Mouse (Mus musculus): ENCODE measurements at regions not wholly inside any gene's neighbourhood (a gene's known extent, or its start where the extent isn't known, plus 50 kb on each side); places are given as distances from the start of the nearest gene placed in this dataset.

DNA sequence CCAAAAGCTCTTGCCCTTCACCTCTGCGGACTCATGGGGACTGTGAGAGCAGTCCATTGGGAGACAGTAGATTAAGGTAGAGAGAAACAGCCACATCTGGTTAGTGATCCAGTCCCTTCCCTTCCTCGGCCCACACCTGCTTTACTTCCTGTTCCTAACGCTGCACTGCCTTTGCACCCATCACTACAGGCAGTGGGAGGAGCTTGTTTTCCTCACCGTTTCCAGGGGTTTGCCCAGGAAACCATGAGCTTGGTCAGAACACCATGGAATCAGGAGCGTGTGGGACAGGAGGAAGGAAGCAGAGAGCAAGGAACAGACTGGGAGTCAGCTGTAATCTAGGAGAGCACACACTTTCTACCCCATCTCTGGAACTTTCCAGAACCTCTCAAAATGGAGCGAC, 176.2 kb upstream of the Dapk1 start:
- DNase-seq (ENCODE audit: low spot score in 2 of 2), result no peak

DNA sequence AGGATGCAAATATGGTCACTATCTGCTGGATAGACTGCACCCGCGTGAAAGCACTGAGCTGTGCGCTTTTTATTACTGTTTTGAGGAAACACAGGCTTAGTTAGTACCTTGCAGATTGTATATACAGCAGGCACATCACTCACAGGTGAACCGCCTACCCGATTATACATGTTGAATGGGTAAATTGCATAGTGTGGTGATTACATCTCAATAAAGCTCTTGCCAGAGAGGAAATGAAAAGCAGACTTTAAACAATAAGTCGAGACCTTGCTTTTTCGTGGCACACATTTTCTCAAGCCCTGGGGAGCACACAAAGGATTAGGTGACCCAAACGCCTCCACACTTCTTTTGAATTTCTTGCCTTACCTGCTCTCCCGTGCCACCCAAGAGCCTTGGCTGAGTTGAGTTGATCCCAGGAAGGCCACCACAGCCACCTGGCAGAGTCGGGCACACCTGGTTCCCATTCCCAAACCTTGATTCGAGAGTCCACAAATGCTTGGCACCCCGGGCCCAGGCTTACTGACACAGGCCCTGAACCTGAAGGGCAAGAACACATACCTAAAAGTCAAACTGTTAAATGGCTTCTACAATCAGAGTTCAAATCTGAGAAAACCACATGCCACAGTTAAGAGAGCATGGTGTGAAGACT, 175.4 kb upstream of the Dapk1 start:
- no peak for DNase-seq (ENCODE audit: low spot score in 2 of 2)

DNA sequence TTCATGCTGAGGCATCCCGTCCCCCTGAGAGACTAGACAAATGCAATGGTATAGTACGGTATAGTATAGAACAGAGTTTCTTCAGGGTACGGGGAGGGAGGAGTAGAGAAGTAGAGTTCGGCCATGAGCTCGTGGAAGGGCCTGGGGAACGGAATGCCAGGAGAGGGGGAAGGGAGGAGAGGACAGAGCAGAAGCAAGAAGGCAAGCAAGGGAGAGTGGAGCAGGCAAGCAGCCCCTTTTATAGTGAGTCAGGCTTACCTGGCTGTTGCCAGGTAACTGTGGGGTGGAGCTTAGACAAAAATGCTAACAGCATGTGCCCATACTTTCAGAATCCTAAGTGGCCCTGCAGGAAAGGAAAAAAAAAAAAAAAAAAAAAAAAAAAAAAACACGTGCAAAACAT, 174.7 kb upstream of the Dapk1 start:
- DNase-seq (ENCODE audit: low spot score in 2 of 2), result no peak

DNA sequence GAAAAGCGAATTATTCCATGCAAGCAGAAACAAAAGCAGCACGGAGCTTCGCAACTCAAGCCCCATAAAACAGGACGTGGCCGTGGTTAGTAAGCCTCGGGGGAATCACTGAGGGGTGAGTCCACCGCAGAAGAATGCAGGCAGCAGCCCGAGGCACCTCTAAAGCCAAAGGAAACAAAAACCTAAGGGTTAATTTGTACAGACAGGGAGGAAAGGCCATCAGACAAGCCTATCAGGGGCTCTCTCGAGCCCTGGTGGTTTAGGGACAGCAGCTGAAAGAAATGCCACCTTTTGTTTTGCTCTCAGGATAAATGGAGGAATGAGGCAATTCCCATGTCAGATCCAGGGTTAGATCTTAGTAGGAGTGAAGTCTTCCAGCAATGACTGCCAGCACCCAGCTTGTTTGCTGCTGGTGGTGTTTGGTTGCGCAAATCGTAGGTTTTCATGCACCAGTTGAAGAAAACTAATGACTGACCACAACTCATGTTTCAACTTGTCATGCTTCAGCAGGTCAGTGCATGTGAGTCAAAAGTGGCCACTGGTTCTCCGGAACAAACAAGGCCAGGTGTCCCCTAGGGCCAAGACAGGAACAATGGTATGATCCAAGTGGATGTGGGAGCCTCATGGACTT, 173.9 kb upstream of the Dapk1 start:
- no peak for DNase-seq (ENCODE audit: low spot score in 2 of 2)

DNA sequence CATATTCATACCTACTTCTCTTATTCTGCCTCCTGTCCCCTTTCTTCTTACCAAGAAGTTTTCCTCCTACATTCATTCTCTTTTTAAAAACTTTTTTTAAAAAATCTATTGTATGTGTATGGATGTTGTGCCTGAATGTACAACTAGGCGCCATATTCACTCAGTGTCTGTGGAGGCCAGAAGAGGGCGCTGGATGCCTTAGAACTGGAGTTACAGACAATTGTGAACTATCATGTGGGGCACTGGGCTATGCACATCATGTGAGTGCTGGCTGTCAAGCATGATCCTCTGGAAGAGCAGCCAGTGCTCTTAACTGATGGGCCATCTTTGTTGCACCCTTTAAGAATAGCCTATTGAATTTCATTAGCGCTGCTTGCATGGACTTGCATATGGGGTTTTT, 172.6 kb upstream of the Dapk1 start:
- no peak for DNase-seq (ENCODE audit: low spot score in 2 of 2)

DNA sequence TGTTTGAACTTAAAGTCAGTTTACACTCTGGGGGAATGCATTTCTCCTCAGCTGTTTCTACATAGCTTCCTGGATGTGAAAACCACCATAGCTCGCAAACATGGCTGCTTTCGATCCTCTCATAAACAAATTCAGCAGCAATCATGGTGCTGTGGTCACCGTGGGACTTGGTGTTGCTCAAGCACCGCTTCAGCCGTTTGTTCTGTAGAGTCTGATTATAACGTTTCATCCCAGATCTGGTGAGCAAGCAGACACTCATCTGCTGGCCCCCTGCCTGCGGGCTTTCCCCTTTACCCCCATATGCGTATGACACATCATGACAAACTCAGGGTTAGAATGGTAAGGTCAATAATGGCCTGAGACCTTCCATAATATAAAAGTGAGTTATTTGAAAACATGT, 170.3 kb upstream of the Dapk1 start:
- no peak for DNase-seq (ENCODE audit: low spot score in 2 of 2)

DNA sequence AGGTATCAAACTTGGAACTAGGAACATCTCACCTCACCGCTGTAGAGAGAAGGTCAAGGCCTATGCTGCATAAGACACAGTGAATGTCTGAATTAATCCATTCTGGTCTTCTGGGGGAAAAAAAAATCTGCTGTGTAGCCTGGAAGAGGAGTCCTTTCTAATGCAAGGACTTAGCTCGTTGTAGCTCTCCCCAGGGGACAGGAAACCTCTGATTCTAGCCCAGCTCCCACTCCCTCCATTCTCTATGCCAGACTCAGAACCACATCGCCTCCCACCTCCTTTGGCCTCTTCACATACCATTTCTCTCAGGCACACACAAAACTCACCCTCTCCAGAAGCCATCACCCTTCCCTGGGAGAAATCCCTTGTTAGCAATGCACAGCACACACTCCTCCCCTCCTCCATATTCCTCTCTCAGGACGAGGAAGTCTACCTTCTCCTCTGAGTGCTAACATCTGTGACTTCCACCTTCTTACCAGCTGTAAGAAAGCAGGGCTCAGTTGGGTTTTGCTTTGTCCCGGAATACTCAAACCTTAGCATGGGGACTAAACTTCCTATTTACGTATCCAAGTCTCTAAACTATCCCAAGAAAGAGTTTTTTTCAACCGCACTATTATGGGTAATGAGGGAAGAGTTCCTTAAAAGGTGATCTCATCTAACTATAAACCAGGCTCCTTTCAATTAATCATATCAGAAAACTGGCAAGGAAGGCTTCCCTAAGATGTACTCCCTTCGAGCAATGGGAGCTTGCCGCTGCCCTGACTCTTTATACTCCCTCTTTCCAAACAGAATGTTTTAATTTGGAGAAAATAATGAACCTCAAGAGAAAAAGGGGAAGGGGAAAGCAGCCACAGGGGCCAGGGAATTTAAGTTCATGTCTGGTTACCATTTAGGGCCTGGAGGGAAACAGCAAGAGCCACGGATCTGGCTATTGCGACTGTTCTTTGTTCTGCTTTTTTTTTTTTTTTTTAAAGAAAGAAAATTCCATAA, 167.2 kb upstream of the Dapk1 start:
- DNase-seq (ENCODE audit: low spot score in 2 of 2), result no peak

DNA sequence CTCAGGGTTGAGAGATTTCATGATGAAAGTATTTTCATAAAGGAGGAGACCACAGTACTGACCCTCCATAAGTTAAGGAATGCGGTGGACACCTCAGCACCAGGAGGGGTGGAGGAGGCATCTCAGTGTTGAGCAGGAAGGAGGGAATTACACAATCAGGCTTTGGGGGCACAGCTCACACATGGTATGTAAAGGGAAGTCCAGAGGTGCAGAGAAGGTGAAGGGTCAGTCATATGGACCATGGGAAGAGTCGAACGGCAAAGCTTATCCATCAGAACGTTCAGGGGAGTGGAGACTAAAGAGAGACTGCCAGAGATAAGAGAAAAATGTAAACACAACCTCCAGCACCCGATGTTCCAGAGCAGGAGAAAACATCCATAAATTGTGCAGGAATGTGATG, 166.4 kb upstream of the Dapk1 start:
- no peak for DNase-seq (ENCODE audit: low spot score in 2 of 2)

DNA sequence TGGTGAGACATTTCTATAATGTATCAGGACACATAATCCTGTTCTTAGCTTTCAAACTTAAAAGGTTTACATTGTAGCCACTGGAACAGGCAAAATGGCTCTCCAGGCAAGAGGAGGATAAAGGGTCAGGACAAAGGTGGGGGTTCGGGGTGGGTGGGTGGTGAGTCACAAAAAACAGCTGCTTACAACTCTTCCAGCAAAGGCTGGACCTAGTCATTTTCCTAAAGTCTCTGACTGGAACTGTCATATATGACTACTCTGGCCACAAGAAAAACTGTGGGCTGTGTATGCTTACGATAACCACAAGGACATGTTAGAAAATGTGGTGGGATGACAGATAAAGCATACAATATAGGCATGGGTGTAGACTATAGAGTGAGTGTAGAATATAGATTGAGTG, 163.6 kb upstream of the Dapk1 start:
- DNase-seq (ENCODE audit: low spot score in 2 of 2), result no peak

DNA sequence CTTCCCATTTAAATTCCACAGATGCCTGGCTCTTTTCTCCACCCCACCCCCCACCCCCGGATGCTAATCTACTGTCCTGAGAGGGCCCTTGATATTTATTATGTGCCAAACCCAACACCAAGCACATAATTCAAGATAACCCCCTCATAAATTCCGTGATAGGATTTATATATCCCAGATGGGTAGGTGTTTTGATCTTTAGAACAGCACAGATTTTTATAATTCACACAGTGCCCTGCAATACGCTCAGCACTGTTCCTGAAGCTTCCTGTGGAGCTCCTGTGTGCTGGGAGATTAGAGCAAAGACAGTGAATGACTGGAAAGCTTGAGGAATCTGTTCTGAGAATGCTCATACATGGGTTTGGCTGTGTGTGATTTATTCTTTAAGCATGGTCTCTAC, 161.2 kb upstream of the Dapk1 start:
- DNase-seq (ENCODE audit: low spot score in 2 of 2), result no peak

DNA sequence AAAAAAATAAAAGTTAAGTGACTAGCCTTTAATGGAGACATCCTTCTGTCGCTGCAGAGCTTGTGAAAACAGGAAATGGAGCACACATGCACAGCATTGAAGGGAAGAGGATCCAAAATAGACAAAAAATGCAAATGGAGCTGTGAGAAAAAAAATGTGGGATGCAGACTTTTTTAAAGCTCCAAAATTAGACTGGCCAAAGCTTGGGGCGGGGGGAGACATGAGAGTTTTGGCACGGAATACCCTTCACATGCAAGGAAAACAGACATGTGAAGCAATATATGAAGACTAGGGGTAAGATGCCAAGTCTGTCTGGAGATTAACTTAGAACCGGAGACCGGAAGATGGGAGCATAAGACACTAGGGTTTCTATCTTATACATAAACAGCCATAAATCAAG, 156.6 kb upstream of the Dapk1 start:
- no peak for DNase-seq (ENCODE audit: low spot score in 2 of 2)

DNA sequence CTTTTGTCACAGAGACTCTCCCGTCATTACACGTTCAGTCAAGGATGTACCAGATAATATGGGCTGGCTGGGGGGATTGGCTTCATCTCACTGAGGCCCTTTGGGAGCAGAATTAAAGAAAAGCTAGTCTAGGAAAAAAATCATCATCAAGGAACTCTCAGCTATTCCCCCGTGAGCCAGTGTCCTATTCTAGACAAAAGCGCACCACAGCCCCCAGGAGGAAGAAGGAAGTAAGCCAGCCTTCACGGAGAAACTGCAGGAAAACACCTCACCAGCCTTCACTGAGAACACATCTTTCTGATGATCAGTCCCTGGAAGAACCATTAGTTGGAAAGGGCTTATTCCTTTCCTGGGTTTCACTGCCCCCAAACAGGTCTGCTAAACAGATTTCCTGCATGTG, 154.8 kb upstream of the Dapk1 start:
- no peak for DNase-seq (ENCODE audit: low spot score in 2 of 2)

DNA sequence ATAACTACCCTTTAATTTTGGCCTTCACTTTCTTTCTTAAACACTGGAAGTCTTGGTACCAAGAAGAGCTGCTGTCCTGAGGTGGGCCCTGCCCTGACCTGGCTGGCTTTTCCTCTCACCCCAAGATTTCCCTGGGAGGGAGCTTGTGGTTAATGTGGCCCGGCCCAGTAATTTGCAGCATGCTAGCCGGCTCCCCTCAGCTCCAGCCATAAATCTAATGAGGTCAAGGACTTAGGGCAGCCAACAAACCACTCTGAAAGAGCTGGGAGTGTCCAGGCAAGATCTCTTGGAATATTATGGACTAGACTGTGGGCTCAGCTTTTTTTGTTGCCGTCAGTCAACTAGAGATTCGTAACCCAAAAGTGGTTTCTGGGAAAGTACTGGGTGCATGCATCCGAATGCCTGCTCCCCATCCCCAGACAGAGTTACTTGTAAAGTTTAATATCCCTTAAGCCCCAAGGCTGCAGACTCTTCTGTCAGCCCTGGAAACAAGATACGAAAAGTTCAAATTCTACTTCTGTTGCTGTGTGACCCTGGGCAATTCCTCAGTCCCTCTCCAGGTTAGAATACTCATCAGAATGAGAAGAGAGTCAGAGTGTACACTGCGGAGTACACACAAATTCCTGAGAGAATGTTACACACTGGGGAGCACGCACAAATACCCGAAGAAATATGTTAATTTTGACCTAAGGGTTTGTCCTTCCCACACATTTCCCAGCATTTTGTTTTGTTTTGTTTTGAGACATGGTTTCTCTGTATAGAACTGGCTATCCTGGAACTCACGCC, 150.8 kb upstream of the Dapk1 start:
- no peak for DNase-seq (ENCODE audit: low spot score in 2 of 2)

DNA sequence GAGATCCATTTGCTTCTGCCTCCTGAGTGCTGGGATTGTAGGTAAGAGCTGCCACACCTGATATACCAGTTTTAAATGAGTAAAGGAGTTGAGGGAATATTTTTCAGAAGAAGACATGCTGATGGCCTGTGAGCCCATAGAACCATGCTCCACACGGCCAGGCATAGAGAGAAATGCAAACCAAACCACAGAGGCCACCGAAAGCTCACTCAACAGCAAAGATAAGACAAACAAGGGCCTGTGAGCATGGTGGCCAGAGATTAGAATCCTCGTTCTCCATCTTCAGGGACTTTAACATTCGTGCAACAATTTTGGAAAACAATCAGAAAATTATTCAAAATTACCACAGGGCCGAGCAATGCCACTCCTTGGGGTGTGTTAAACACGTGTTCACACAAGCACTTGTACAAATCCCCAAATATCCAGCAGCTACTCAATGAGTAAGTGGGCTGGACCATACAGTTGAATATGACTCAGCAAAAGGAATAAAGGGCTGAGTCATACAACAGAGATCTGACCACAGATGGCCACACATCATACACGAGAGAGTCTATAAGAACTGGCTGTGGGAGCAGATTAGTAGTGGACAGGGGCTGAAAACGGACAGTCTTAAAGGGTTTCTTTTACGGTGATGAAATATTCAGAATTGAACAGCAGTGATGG, 147.8 kb upstream of the Dapk1 start:
- DNase-seq (ENCODE audit: low spot score in 2 of 2), result no peak

DNA sequence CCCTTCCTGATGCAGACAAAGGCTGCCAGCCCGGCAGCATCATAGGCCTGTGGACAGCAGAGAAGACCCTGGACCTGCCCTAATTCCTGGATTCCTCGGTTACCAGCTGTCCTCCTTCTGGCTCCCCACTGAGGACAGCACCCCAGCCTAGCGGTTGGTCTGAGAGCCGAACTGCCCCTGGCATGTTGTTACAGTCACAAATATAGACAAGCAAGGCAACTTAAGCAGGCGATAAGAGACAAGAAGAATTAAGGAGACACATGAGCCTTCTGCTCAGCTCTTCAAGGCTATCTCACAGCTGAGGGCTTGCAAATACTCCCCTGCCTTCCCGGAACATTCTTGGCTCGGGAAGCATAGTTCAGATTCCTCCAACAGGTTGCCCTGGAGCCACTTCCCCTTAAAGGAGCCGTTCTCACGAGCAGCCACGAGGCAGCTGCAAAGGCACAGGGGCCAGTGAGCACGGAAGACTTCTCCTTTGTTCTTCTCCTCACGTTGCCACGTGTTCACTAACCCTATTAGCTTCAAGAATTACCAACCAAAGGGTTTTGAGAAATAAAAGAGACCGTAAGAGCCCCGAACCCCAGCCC, 146.6 kb upstream of the Dapk1 start:
- no peak for DNase-seq (ENCODE audit: low spot score in 2 of 2)

DNA sequence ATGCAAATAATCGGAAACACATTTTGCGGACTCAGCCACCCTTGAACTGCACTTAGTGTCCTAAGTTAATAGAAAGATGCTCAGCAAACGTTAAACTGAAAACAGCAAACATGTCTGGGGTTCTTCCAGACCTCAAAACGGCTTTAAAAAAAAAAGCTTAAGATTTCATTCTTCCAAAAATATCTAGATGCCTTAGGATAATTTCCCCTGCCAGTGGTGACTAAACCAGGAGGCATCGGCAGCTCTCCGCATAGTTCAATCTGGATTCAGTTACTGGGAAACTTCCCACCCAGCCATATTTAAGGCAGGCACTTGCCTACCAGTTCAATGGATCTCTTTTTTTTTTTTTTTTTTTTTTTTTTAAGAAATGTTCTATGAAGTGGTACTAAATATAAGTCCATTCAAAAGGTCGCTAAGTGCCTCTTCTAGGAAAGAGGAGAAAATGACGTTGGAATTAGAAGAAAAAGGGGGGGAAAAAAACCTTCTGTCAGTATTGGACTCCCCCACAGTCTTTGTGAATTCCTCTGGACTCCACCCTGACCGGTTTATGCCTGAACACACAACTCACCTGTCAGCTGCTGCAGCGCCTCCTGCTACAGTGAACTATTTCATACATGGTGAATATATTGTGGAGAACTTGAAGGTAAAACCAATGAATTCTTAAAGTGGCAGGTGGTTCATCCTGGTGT, 145.7 kb upstream of the Dapk1 start:
- DNase-seq (ENCODE audit: low spot score in 2 of 2), result no peak

DNA sequence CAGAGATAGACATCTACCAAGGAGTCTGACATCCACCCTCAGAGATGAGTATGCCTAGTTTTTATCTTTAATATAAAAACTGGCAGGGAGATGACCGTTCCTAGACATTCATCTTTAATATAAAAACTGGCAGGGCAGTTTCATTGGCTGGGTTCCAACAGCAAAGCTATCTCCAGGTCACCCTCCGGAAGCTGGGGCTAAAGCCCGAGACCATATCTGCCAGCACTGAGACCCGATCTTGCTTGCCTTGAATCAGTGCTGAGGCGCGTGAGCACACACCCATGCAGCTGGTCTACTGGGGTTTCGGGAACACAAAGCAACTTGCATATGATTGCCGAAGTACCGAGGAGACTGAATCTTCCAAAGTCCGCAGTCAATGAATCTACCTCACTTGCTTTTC, 144.5 kb upstream of the Dapk1 start:
- DNase-seq (ENCODE audit: low spot score in 2 of 2), result no peak

DNA sequence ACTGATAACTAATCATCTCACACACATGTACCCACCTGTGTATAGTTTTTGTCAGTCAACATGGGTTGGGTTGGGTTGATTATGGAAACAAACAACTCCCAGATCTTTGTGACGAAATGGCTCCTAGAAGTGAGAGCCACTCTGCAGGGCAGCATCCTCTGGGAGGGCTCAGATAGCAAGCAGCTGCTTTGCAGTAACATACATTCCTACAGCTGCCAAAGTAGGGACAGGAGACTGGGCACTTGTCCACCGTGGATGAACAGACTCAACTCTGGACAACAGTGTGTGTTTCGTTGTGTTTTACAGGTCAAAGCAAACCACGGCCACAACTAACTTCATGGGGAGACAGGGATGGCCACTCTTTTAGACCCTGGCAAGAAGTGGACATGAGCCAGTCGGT, 142.7 kb upstream of the Dapk1 start:
- no peak for DNase-seq (ENCODE audit: low spot score in 2 of 2)

DNA sequence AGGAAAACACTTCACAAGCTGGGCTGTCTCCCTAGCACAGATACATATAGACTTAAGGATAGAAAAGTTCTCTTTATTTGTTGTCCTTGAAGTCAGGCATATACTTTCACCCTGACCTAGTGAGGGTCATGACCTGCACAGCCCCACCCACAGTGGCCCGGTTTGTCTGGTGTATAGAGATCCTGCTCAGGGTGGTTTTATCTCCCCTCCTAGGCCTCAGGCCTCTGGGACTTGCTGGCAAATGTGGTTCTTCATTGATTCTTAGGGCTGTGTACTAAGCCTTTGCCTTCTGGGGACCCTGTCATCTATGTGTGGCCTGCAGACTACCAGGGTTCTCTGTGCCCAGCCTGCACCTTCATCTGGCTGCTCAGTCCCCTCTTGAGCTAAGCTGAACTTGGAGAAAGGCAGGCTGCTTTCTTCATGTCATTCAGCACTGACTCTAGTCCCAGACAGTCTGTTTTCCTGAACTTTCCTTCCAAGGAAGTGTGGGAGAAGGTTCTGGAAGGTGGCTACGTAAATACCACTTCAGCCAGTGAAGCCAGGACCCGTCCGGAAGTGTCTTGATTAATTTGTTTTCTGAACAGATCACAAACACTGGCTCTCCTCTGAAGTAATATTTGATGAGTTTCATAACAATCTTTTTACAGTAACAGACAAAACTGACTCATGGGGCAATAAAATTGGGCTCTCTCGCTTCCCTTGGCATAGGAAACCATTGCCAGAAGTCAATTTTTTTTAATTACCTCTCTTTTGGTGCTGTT, 135.0 kb upstream of the Dapk1 start:
- no peak for DNase-seq (ENCODE audit: low spot score in 2 of 2)

Data from layer of hippocampus, adult 18-20 months (tissue).